Mouse (Mus musculus) CH12F3 (cell line): Measurements from ENCODE around the gene Adam12.

ENCODE experiments used
- in situ Hi-C: fragments of 300-500 bp; cut with MboI; formaldehyde crosslinking; loops from 2 replicates; pipeline ENCODE4 v1.14.3; 2020; ENCODE audit warnings: low sequenced_read_pairs

Gene Adam12

DNA sequence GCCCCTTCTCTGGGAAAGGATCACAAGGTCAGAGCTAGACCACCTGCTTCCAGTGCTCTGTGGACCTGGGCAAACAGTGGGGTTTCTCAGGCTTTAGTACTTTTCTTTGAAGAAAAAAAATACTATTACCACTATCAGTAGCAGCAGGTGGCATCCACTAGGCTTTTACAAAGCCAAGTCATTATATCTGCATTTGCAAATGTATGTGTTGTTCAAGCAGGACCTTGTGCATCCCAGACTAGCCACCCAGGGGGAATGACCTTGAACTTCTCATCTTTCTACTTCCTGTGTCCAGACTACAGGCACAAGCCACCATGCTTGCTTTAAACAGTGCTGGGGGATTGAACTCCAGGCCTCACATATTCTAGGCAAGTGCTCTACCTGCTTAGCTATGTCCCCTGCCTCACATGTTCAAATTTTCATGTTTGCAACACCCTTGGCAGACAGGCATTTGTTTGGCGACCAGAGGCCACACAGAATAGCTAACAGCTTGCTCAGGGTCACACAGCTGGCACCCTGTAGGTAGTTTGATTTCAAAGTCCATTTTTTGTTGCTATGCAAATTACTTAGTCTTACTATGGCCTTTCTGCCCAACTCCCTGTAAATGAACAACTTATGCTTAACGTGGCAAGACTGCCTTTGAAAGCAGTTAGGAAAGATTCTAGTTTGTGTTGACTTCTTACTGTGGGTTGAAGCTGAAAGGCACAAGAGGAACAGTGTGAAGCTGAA is 209.6 kb downstream of the Adam12 start:
- in situ Hi-C loops: no loop called here

DNA sequence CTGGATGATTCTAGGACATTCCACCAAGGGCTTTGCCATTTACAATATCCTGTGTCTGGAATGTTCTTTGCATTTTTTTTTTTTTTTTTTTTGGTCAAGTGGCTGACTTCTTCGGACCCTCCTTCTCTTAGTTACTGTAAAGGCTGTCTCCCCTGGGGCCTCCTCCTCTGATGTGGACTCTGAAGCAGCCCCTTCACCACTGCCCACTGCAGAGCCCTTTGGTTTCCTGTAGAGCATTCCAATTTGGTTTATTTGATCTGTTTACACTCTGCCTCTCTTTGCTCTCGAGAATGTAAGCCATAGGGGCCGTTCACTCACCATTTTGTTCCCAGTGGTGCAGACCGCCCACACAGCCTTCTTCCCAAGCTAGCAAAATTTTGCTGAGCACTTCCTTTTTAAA is 216.7 kb downstream of the Adam12 start:
- in situ Hi-C loops: no loop called here

DNA sequence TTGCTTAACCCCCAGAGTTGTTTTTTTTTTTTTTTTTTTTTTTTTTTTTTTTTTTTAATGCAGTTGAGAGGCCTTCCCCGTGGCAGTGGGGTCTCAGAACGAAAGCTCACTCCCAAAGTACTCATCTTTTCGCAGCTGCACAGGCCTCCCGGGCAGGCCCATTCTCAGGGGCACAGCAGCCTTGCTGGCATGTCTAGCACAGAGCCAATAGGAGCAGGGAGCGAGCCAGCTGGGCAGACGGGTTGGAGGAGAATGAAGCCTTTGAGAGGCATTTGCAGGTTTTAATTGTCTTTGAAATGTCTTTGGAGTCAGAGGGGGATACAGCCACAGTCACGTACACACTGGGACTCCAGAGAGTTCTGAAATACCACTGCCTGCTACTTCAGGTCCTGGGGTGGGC is 217.2 kb downstream of the Adam12 start:
- in situ Hi-C loops: no loop called here

DNA sequence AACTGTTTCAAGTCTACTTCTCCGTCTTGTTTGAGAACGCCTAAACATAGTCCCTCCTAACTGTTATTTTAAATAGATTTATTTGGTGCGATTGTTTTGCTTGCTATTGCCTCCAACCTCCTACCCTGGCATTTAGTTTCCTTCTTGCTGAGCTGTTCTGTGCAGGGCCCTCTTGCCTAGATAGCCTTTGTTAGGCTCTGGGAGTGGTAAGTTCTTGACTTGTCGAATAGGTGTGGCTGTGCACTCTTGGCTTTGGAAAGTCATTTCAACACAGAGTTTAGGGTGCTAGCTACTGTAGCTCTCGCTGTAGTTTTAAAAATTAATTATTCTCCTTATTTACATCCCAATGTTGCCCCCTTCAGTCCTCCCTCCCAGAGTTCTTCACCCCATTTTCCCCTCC is 222.8 kb downstream of the Adam12 start:
- in situ Hi-C loops: no loop called here

DNA sequence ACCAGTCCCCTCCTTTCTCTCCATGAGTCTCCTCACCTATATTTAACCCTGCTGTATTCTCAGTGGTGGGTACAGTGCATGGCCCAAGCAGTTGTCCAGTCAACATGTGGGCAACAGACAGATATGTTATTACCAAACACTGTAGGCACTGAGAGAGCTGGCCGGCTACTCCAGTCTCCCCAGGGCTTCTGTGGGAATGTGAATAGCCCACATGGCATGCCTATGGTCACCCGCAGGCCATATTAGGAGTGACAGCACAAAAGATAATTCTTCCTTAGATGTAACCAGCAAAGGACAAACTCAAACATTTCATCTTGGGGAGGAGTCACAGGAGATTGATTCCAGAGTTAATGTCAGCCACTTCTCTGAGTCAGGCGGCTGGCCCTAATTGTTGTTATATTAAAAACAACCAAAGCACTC is 224.0 kb downstream of the Adam12 start:
- in situ Hi-C loops: no loop called here

DNA sequence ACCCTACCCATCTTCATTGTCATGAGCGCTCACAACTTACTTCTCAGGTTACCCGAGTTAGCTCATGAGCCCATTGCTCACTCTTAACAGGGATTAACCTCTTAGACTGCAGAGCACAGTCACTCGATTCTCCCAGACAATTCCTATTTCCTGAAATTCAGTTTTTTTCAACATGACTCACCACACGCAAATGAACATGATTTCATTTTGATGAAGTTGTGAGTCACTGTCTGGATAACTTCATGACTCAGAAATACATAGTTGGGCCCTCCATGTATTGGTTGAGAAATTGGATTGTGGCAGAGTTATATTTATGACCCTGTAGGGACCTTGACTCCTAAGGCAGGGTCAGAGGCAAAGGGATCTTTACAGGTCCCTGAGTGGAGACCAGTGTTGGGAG is 230.4 kb downstream of the Adam12 start:
- in situ Hi-C loops: no loop called here

DNA sequence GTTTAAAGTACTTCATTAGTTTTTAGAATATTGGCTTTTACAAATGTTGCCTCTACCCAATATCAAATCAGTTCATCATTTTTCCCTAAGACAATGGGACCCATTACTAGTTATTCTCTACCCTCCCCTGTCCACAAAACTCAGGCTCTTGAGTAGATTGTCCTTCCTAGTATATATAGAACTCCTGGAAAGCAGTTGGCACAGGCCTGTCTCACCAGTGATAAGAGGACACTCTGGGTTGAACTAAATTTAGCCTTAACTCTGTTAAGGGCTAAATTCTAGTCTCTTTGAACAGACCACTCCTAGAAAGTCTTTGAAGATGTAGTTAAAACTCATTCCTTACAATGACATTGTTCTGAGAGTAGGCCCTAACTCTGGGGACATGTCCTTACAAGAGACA is 241.0 kb downstream of the Adam12 start:
- in situ Hi-C loops: no loop called here

DNA sequence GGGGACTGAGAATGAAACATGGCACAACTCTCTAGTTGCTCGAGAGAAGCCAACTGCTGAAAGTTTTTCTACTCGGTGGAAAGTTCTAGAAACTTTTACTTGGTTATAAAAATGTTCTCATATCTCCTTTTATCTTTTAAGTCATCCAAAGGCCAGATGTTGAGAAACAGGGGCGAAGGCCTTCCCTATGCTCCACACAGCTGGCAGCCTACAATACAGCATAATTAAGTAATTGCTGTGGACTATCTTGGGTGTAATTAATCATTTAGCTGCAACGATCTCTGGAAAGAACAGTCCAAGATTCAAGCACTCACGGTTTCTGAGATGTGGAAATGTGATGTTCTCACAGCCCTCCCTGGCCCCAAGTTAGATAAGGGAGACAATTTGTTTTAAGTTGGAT is 243.6 kb downstream of the Adam12 start:
- in situ Hi-C loops: no loop called here

DNA sequence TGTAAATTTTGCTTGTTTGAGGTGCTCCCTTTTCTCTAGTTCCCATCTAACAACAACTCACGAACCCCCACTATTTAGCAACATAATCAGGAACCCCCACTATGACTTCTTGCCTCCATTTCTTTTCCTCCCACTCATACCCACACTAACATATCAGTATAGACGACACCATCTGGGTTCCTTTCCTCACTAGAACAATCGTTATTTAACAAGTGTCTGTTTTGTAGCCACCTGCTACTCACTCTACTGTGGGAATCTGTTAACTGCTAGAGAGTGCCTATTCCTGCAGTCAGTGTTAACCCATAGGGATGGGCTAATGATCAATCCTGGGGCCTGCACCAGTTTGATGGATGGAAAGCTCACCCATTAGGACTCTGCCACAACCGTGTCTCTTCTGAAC is 245.7 kb downstream of the Adam12 start:
- in situ Hi-C loops: no loop called here

DNA sequence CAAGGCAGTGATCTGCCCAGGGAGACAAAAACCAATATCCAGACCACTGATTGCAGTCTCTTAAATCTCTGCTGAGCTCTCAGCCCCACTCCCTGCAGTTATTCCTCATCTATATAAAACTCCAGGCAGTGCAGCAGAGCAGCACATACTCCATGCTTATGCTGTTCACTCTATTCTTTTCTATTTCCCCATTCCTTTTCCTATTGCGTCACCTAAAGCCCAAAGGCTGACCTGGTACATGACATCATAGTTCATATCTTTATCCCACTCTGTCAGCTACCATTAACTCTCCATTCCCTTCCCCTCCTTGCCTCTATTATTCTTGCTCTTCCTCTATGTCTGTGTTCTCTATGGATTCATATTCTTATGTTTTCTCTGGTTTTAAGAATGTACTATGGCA is 246.3 kb downstream of the Adam12 start:
- in situ Hi-C loops: no loop called here

DNA sequence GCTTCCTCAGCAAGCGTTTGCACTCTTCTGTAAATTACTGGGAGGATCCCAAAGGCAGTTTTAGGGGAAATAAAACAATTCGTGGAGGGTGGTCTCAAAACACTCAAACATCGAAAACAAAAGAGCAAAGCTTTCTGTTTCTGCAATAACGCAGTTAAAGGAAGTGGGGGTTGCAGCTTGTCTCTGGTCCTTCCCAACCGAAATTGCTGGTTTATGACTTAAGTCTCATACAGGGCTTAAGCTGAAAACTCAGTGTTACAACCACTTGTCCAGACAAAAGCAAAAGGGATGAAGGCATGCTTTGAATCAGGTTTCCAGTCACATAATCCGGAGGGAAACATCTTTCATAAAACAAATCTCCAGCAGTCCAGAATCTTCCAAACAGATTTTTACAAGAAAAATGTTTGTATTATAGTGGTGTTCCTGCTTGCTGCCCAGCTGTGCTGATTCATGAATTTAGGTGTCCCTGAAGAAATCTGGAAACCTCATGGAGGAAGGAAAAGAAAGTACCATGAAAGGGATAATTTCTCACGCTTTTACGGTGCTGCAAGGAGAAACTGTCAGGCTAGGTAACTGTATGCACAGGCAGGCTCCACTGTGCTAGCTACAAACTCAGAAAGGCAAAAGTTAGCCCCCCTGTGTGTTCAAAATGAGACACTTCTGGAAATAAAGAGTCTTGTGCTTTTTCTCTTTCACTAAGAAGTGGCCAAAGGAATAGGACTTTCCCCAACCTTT is 255.4 kb downstream of the Adam12 start:
- in situ Hi-C loops: no loop called here

DNA sequence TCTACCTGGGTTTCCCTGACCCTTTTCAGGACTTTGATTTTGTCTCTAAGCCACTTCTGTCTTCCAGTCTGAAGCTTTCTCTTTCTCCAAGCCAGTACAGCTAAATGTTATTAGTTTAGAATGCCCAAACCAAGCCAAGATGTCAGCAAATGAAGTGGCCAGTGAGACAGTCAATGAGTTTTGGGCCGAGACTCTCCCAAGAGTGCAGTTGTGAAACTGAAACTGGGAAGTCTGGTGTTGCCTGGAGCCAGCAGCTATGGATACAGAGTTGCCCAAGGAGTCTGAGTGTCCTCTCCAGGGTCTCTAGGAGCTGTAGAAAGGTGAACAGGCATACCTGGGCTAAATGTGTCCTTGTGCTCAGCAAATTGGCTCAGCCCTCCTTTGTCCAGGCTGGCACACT is 260.9 kb downstream of the Adam12 start:
- in situ Hi-C loops: no loop called here

DNA sequence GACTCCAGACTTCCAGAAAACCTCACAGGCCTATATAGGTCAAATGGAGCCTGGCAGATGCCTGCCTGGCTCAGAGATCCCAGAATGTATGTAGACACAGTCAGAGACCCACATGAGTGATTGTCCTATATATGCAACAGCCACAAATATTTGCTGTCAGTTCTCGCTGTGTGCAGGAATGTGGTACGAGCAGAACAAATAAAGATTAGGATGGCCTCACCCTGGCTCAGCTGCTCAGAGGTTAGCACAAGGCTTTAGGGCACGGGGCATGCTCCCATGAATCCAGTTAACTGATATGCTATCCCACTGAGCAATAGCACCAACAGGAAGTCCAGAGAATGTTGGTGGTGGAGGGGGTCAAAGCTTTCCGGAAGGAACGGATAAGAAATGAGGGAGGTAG is 261.5 kb downstream of the Adam12 start:
- in situ Hi-C loops: no loop called here

DNA sequence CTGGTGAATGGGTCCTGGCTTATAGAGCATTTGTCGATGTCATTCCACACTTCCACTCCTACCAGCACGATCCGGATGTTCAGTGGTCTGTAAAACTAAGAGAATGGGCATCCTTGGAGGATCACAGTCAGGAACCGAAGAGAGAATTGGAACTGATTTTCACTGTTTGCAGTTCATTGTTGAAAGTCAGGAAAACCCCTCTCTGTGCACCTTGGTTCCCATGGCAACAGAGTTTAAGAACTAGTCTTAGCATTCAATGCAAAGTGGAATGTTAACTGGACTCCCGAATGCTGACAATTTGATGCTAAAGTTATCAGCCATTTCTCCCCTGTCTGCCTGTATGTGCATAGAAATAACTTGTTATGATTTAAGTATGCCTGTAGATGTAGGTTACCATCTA is 264.0 kb downstream of the Adam12 start:
- in situ Hi-C loops: no loop called here

DNA sequence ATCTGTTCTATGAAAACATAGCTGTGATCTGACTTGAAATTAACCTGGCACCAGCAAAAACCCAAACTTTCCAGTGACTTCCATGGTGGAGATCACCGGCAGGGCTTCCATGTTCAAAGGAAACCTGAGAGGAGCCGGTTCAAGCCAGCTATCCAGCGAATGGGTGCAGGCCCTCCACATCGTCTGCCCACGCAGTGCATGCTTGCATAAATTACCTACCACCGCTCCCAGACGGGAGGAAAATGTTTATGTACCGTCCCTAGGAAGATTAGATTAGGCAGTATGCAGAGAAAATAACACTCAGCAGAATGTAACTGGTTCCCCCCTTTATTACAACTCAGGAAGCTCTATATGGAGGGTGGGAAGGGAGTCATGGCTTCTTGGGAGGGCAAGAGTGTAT is 268.4 kb downstream of the Adam12 start:
- in situ Hi-C loops: no loop called here

DNA sequence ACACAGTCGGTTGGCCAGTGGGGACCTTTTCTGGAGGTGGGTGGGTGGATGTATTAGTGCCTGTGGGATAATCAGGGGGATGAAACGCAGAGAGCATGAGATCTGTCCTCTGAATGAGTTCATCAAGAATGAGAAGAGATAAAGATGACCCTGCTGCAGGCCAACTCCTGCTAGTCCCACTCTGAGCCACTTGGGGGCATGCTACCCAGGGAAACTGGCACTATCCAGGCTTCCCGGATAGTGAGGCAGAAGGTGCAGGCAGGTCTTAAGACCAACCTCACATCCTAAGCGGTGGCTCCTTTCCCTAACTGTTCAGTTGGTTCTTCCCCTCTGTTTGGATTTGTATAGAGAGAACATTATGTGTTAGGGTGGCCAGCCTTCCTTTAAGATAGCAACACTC is 272.7 kb downstream of the Adam12 start:
- in situ Hi-C loops: no loop called here

DNA sequence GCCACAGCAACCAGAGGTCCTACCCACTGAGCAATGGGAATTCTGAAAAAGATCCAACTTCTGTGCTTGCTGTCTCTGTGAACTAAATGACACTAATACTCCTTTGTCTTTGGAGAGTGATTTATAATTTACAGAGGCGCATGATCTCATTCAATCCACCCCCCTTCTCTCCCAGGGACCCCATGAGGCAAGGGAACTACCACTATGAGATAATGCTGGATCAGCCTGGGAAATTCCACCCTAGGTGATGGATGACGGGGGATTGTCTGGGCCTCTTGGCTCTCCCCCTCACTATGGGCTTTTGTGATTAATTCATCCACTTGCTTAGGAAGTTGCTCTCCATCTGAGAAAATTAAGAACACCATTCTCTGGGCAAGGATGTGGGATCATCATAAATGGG is 274.1 kb downstream of the Adam12 start:
- in situ Hi-C loops: no loop called here

DNA sequence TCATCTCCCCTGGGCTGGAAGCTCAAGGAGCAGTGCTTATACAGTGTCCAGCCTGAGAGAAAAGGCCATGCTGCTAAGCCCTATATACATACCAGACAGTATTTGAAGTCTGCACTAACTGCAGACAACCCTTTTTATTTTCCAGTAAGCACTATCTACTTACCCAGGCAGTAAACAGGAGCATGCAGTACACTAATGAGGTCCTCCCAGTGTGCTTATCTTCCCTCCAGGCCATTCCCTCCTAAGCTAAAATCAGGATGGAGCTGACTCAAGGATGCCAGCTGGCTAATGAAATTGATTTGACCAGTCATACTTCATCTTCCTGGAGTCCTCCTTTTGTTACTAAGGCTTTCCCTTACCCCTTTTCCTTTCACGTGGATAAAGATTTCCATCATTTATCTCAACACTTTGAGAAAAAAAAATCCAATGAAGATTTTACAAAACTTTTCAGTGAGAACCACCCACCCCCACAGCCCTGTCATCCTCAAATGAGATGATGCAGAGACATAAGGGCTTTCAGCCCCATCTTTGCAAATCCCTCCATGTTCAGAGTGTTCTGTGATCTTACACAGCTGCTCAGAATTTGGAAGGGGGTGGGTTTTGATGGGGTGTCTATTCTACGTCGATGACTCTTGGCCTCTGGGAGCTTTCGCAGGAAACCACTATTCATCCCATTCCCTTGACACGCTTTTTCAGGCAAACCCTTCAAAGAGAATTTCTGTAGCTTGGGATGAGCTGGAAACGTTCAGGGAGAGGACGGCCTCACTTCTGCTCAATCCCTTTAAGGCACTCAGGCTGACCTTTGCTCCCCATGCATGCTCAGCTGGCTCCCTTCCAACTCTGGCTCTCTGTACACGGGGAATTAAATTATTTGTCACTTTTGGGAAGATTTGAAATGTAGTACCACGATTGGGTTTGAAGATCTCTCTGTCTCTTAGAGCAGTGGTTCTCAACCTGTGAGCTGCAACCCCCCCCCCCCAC is 277.5 kb downstream of the Adam12 start:
- in situ Hi-C loops: no loop called here

DNA sequence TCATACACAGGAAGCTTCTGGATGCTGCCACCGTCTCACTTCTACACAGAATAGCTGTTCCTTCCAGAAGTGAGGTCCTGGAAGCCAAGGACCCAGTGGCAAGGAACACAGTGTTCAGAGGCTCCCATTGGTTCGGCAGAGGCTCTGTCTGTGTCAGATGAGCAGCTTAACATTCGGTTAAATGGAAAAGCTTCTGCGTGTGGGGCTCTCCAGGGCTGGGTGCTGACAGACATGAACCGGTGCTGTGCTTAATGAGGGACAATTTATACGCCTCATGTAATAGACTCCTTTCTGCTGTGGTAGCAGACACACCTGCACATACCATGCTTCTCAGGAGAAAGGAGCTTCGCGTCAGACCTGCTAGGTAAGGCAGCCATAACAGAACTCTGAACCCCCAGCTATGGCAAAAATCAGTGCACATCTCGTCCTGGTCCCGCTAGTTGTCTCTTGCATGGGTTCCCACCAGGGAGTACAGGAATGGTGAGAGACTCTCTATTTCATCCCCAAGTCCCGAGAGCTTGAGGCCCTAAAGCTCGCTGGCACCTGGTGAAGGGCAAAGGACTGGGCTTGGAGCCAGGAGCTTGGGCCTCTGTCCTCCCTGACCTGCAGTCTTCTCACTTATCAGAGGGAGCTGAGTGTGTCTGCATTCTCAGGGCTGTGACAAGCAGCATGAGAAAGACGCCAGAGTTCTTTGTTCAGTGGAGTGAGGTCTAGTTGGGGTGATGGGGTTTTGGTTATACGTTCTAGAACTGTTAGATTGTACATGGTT is 280.0 kb downstream of the Adam12 start:
- in situ Hi-C loops: no loop called here

DNA sequence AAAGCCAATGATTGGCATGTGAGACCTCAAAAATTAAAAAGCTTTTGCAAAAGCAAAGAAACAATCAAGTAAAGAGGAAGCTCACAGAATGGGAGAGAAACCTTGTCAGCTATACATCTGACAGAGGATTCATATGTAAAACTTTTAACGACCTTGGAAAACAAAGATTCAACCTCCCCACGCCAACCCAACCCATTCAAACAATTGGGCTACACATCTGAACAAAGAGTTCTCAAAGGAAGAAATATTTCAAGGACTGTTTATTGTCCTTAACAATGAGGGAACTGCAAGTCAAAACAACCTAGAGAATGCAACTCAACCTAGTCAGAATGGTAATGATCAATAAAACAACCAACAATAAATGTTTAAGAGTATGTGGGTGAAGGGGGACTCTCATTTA is 284.6 kb downstream of the Adam12 start:
- in situ Hi-C loops: no loop called here
